Mouse (Mus musculus) G1E (cell line): ENCODE results near the gene Hapln4.

Experiments
- CTCF ChIP-seq: IDR thresholded peaks from 2 replicates; pipeline ENCODE4 v1.5.1; 2012; ENCODE audit warnings: low read depth, low read length, inconsistent platforms, mixed read lengths
- GATA1 ChIP-seq: IDR thresholded peaks from 2 replicates; pipeline ENCODE4 v1.6.1; 2012; ENCODE audit warnings: borderline replicate concordance, low read length, inconsistent platforms, mixed read lengths
- GATA2 ChIP-seq: IDR thresholded peaks from 2 replicates; pipeline ENCODE4 v1.6.1; 2012; ENCODE audit warnings: low read depth, low read length, inconsistent platforms, borderline replicate concordance
- POLR2AphosphoS5 ChIP-seq: IDR thresholded peaks from 2 replicates; pipeline ENCODE4 v1.6.1; 2012; ENCODE audit warnings: low read depth, low read length, inconsistent platforms; ENCODE audit not compliant: insufficient replicate concordance
- TAL1 ChIP-seq: conservative IDR thresholded peaks from 2 replicates; pipeline ENCODE4 v1.6.1; 2012; ENCODE audit warnings: low read depth, low read length, inconsistent platforms, mixed read lengths

GRCm38 (mm10) chr8:70110451-70110850, 27.2 kb downstream of the Hapln4 start:
- TF ChIP-seq CTCF: no peak
- TF ChIP-seq POLR2AphosphoS5: no peak
- TF ChIP-seq GATA2: no peak
- no peak for TF ChIP-seq GATA1
- TF ChIP-seq TAL1: no peak
